Mouse (Mus musculus) limb, embryonic 10.5 days (tissue): ENCODE measurements around the gene Cd79a. TPM values are rescaled to one million over a fixed set of nuclear protein-coding genes. Genes with fewer than 3 reads are reported as not detected.
A peak's percentile ranks its signal among the peaks of the same experiment; 100 is the strongest.

Experiments
- DNase-seq: peaks from one replicate; pipeline ENCODE4 v3.0.0-alpha.2; 2017; ENCODE audit warnings: low spot score
- H3K27ac ChIP-seq: fragments of 300-500 bp; sonication (generic); 2 replicates; pipeline ENCODE4 v1.5.1; 2016; ENCODE audit warnings: mild to moderate bottlenecking
- H3K27me3 ChIP-seq: fragments of 300-500 bp; sonication (generic); 2 replicates; pipeline ENCODE4 v1.6.1; 2016; ENCODE audit warnings: low read depth, mild to moderate bottlenecking; ENCODE audit not compliant: poor library complexity, severe bottlenecking
- H3K36me3 ChIP-seq: fragments of 300-500 bp; sonication (generic); 2 replicates; pipeline ENCODE4 v1.6.1; 2016; ENCODE audit warnings: mild to moderate bottlenecking, moderate library complexity
- H3K4me1 ChIP-seq: fragments of 300-500 bp; sonication (generic); 2 replicates; pipeline ENCODE4 v1.6.1; 2016
- H3K4me3 ChIP-seq: fragments of 300-500 bp; sonication (generic); 2 replicates; pipeline ENCODE4 v1.5.1; 2016; ENCODE audit warnings: mild to moderate bottlenecking, moderate library complexity
- H3K9me3 ChIP-seq: fragments of 300-500 bp; sonication (generic); replicated peaks from 2 replicates; pipeline ENCODE4 v1.6.1; 2016; ENCODE audit warnings: mild to moderate bottlenecking
- WGBS: fragments of 180-500 bp; shearing (Covaris S2); methylation state at CpG from one replicate; pipeline ENCODE4 v1.1.7; 2016; 5-methylcytosine and 5-hydroxymethylcytosine counted together
- polyA plus RNA-seq: library from polyadenylated mRNA; unstranded; fragments of >200 nt; fragmentation: Nextera tagmentation; extraction: Ambion mirVana; gene quantifications from 2 replicates; pipeline ENCODE4 v1.2.1, GENCODE M21; 2016

Gene Cd79a
- polyA plus RNA-seq, 1 experiment from 2014 or later = 0.31 TPM

- 48% methylated on average over 41 of the region's 41 CpGs for WGBS
- H3K27ac ChIP-seq = no peak within 1 kb of the TSS
- H3K36me3 ChIP-seq = no peaks in the 10 kb centered on the region
- peaks cover 39% of the 10 kb centered on the region for H3K27me3 ChIP-seq
- 0 out of 2 replicates have a peak within 1 kb of the TSS, but pooled peaks have one; percentile 10 for H3K4me3 ChIP-seq
- H3K4me1 ChIP-seq = peaks cover 2% of the 10 kb centered on the region; the same call in 1 of the 2 replicates
- 0 out of 2 replicates have a peak, but pooled peaks cover 3% of the 10 kb centered on the region for H3K9me3 ChIP-seq
- no peak for DNase-seq
Observed at GRCm38 (mm10) chr7:24869532-24870165, 27.5 kb upstream of the Cd79a start, which contains the start of the genes Lypd4 and Dmrtc2. TSS of gene Lypd4 (minus strand) at chr7:24869941. TSS of gene Dmrtc2 (plus strand) at chr7:24870057.

- DNase-seq = no peak
- Histone ChIP-seq H3K36me3 (no peaks in the 10 kb centered on the region), H3K27me3 (peaks cover 3% of the 10 kb centered on the region; the same call in 1 of the 2 replicates), H3K4me3 (no peak overlapping the region), H3K9me3 (no peaks in the 10 kb centered on the region), H3K27ac (no peak overlapping the region), H3K4me1 (peaks cover 12% of the 10 kb centered on the region)
- 75% methylated on average over 3 of the region's 3 CpGs for WGBS
Observed at GRCm38 (mm10) chr7:24877588-24877987, 19.6 kb upstream of the Cd79a start.

GRCm38 (mm10) chr7:24879620-24880019 is 17.6 kb upstream of the Cd79a start:
- H3K9me3 ChIP-seq = no peaks in the 10 kb centered on the region
- DNase-seq = no peak
- H3K27ac ChIP-seq = no peak overlapping the region
- H3K27me3 ChIP-seq = no peaks in the 10 kb centered on the region
- 38% methylated on average over 2 of the region's 2 CpGs for WGBS
- H3K4me3 ChIP-seq = no peak overlapping the region
- H3K36me3 ChIP-seq = no peaks in the 10 kb centered on the region
- peaks cover 12% of the 10 kb centered on the region for H3K4me1 ChIP-seq

GRCm38 (mm10) chr7:24882416-24883199 is 14.6 kb upstream of the Cd79a start:
- H3K4me3 ChIP-seq = no peak overlapping the region
- no peaks in the 10 kb centered on the region for H3K9me3 ChIP-seq
- no peak overlapping the region for H3K27ac ChIP-seq
- peaks cover 23% of the 10 kb centered on the region for H3K4me1 ChIP-seq
- peaks cover 24% of the 10 kb centered on the region for H3K36me3 ChIP-seq
- no peaks in the 10 kb centered on the region for H3K27me3 ChIP-seq
- WGBS = 94% methylated on average over 9 of the region's 9 CpGs
- DNase-seq = no peak

- Histone ChIP-seq H3K4me1 (peaks cover 31% of the 10 kb centered on the region), H3K4me3 (peak within 1 kb of the TSS; percentile 99), H3K27me3 (no peaks in the 10 kb centered on the region), H3K9me3 (no peaks in the 10 kb centered on the region), H3K27ac (peak within 1 kb of the TSS; percentile 99), H3K36me3 (peaks cover 39% of the 10 kb centered on the region)
- WGBS = under 1% methylated on average over 57 of the region's 57 CpGs
- peak; percentile 97 for DNase-seq
Observed at GRCm38 (mm10) chr7:24883896-24884692, 13.1 kb upstream of the Cd79a start, which contains the start of gene Rps19. TSS of gene Rps19 (plus strand) at chr7:24884371.

- Histone ChIP-seq H3K9me3 (no peaks in the 10 kb centered on the region), H3K36me3 (peaks cover 46% of the 10 kb centered on the region), H3K4me1 (peaks cover 31% of the 10 kb centered on the region), H3K4me3 (peak overlapping the region; percentile 99), H3K27me3 (no peaks in the 10 kb centered on the region), H3K27ac (peak overlapping the region; percentile 99)
- WGBS = under 1% methylated on average over 47 of the region's 47 CpGs
- no peak for DNase-seq
Observed at GRCm38 (mm10) chr7:24884693-24885291, 12.4 kb upstream of the Cd79a start.

GRCm38 (mm10) chr7:24885468-24886307 is 11.5 kb upstream of the Cd79a start:
- Histone ChIP-seq H3K4me1 (peaks cover 31% of the 10 kb centered on the region), H3K36me3 (peaks cover 55% of the 10 kb centered on the region), H3K27me3 (no peaks in the 10 kb centered on the region), H3K4me3 (peak overlapping the region; percentile 99), H3K27ac (peak overlapping the region; percentile 99), H3K9me3 (no peaks in the 10 kb centered on the region)
- WGBS = 51% methylated on average over 12 of the region's 12 CpGs
- DNase-seq = no peak

GRCm38 (mm10) chr7:24886308-24886633 is 10.9 kb upstream of the Cd79a start:
- Histone ChIP-seq H3K27me3 (no peaks in the 10 kb centered on the region), H3K4me3 (peak overlapping the region; percentile 99), H3K4me1 (peaks cover 31% of the 10 kb centered on the region), H3K9me3 (no peaks in the 10 kb centered on the region), H3K27ac (peak overlapping the region; percentile 99), H3K36me3 (peaks cover 60% of the 10 kb centered on the region)
- DNase-seq = no peak
- 84% methylated on average over 4 of the region's 4 CpGs for WGBS

- Histone ChIP-seq H3K27ac (no peak overlapping the region), H3K36me3 (peaks cover 62% of the 10 kb centered on the region), H3K4me1 (peaks cover 31% of the 10 kb centered on the region), H3K4me3 (peak overlapping the region; percentile 99; the same call in 1 of the 2 replicates), H3K9me3 (no peaks in the 10 kb centered on the region), H3K27me3 (no peaks in the 10 kb centered on the region)
- DNase-seq = no peak
- 79% methylated on average over 4 of the region's 4 CpGs for WGBS
Observed at GRCm38 (mm10) chr7:24887096-24887495, 10.1 kb upstream of the Cd79a start.

- Histone ChIP-seq H3K4me3 (no peak overlapping the region), H3K27ac (no peak overlapping the region), H3K9me3 (no peaks in the 10 kb centered on the region), H3K27me3 (no peaks in the 10 kb centered on the region), H3K36me3 (peaks cover 62% of the 10 kb centered on the region), H3K4me1 (peaks cover 31% of the 10 kb centered on the region)
- DNase-seq = no peak
- WGBS = 83% methylated on average over 6 of the region's 6 CpGs
Observed at GRCm38 (mm10) chr7:24889431-24890220, 7.6 kb upstream of the Cd79a start.
